ENCODE assay signal across 8 mouse cellular contexts in genomic region chr11:67772577-67772976, GRCm38 (mm10). TPM values are rescaled to one million over a fixed set of nuclear protein-coding genes. Genes with fewer than 3 reads are reported as not detected.
A peak's percentile ranks its signal among the peaks of the same experiment; 100 is the strongest.
DNase-seq lines count a peak whose midpoint lies in the region.

No protein-coding gene starts in this region.

- DNase-seq in adrenal gland, adult (ENCODE audit: inconsistent age in 2 of 2, low spot score in 1 of 2) = peak; percentile 39 to 75
- DNase-seq in adrenal gland, postnatal 4 days (ENCODE audit: low spot score in 2 of 2) = no peak
- peak; percentile 12 for DNase-seq in ovary, postnatal 36 days (ENCODE audit: low spot score)
- DNase-seq in ovary, postnatal 10 days (ENCODE audit: low spot score) = no peak
- peak; percentile 48 for DNase-seq in embryo, embryonic 11.5 days (ENCODE audit: low read depth, low spot score)
- peak; percentile 45 to 67 for DNase-seq in kidney, postnatal 25 days
- DNase-seq in lung, postnatal 10 days = peak; percentile 44
- DNase-seq in spleen, postnatal 14 days (ENCODE audit: low spot score in 2 of 2) = no peak

RNA-seq across cellular contexts. Expression of gene Glp2r, which starts 1.6 kb away (rescaled TPM):
- total RNA-seq in adrenal gland, postnatal 4 days (2021) = under 1 TPM in 1 of 2 experiments, not detected in 1; 0.06 TPM

RNA-seq across cellular contexts. Expression of gene Gsg1l2, which starts 1.8 kb away (rescaled TPM):
- not detected for total RNA-seq in adrenal gland, postnatal 4 days (2021)

RNA-seq across cellular contexts. Expression of gene Dhrs7c, which starts 25.4 kb away (rescaled TPM):
- total RNA-seq in adrenal gland, postnatal 4 days (2021) = 1 to 10 TPM; 3.1 to 7.8 TPM

Comparison
In these comparisons a context has a peak if more than half of its experiments do, and no peak if none do; other contexts are left out.
1. DNase-seq: peak in adrenal gland, adult (2 of 2), ovary, postnatal 36 days (single experiment), embryo, embryonic 11.5 days (single experiment), kidney, postnatal 25 days (2 of 2) and lung, postnatal 10 days (single experiment); none in adrenal gland, postnatal 4 days (0 of 2), ovary, postnatal 10 days (single experiment) and spleen, postnatal 14 days (0 of 2).